Mouse (Mus musculus) neural tube, embryonic 15.5 days (tissue): ENCODE measurements around the gene Ephb2. TPM values are rescaled to one million over a fixed set of nuclear protein-coding genes. Genes with fewer than 3 reads are reported as not detected.
A peak's percentile ranks its signal among the peaks of the same experiment; 100 is the strongest.

Experiments used
- ATAC-seq: fragments of 200-750 bp; cut with Nextera tagmentation; 2 replicates; pipeline ENCODE4 v1.8.0; 2017; ENCODE audit warnings: mild to moderate bottlenecking, moderate TSS enrichment, moderate library complexity; ENCODE audit not compliant: low FRiP score
- H3K27ac ChIP-seq: fragments of 300-500 bp; sonication (generic); replicated peaks from 2 replicates; pipeline ENCODE4 v1.5.1; 2015; ENCODE audit warnings: mild to moderate bottlenecking, inconsistent platforms
- H3K27me3 ChIP-seq: fragments of 300-500 bp; sonication (generic); replicated peaks from 2 replicates; pipeline ENCODE4 v1.6.1; 2015; ENCODE audit warnings: inconsistent platforms
- H3K36me3 ChIP-seq: fragments of 300-500 bp; sonication (generic); 2 replicates; pipeline ENCODE4 v1.6.1; 2015; ENCODE audit warnings: inconsistent platforms
- H3K4me1 ChIP-seq: fragments of 300-500 bp; sonication (generic); 2 replicates; pipeline ENCODE4 v1.6.1; 2015; ENCODE audit warnings: inconsistent platforms
- H3K4me2 ChIP-seq: fragments of 300-500 bp; sonication (generic); 2 replicates; pipeline ENCODE4 v1.6.1; 2015; ENCODE audit warnings: inconsistent platforms, mild to moderate bottlenecking, moderate library complexity
- H3K4me3 ChIP-seq: fragments of 300-500 bp; sonication (generic); replicated peaks from 2 replicates; pipeline ENCODE4 v1.5.1; 2015; ENCODE audit warnings: mild to moderate bottlenecking, inconsistent platforms
- H3K9ac ChIP-seq: fragments of 300-500 bp; sonication (generic); replicated peaks from 2 replicates; pipeline ENCODE4 v1.6.1; 2015; ENCODE audit warnings: mild to moderate bottlenecking, inconsistent platforms
- H3K9me3 ChIP-seq: fragments of 300-500 bp; sonication (generic); replicated peaks from 2 replicates; pipeline ENCODE4 v1.6.1; 2016; ENCODE audit warnings: inconsistent platforms
- WGBS: fragments of 180-500 bp; shearing (Covaris S2); methylation state at CpG from one replicate; pipeline ENCODE4 v1.1.7; 2015; ENCODE audit warnings: mixed read lengths; 5-methylcytosine and 5-hydroxymethylcytosine counted together
- polyA plus RNA-seq: library from polyadenylated mRNA; unstranded; fragments of >200 nt; fragmentation: Nextera tagmentation; extraction: Ambion mirVana; gene quantifications from 2 replicates; pipeline ENCODE4 v1.2.1, GENCODE M21; 2015

The Ephb2 gene
- polyA plus RNA-seq: 13.7 and 21.3 TPM in 2 replicates

GRCm38 (mm10) chr4:136835621-136836386 lies at the start of gene Ephb2:
Ephb2 (minus strand) TSS chr4:136835988.
- Histone ChIP-seq H3K27me3 (peaks cover 7% of the 10 kb centered on the region; the same call in 1 of the 2 replicates), H3K4me1 (peaks cover 60% of the 10 kb centered on the region), H3K4me2 (peak within 1 kb of the TSS; percentile 88), H3K4me3 (peak within 1 kb of the TSS; percentile 90), H3K27ac (peak within 1 kb of the TSS; percentile 99), H3K36me3 (no peaks in the 10 kb centered on the region), H3K9ac (peak within 1 kb of the TSS; percentile 92), H3K9me3 (no peaks in the 10 kb centered on the region)
- under 1% methylated on average over 85 of the region's 88 CpGs for WGBS
- peak; percentile 88 for ATAC-seq

- 35% methylated on average over 5 of the region's 5 CpGs for WGBS
- H3K9me3 ChIP-seq: no peaks in the 10 kb centered on the region
Measured at GRCm38 (mm10) chr4:136878601-136879000, 42.8 kb upstream of the Ephb2 start.

GRCm38 (mm10) chr4:136878171-136878570 lies 42.4 kb upstream of the Ephb2 start:
- Histone ChIP-seq H3K4me2 (no peak overlapping the region), H3K9me3 (no peaks in the 10 kb centered on the region), H3K36me3 (no peaks in the 10 kb centered on the region), H3K4me3 (no peak overlapping the region), H3K4me1 (no peaks in the 10 kb centered on the region), H3K9ac (no peak overlapping the region), H3K27me3 (no peaks in the 10 kb centered on the region), H3K27ac (no peak overlapping the region)
- ATAC-seq: no peak
- WGBS: 56% methylated on average over 8 of the region's 8 CpGs

More at GRCm38 (mm10) chr4:136878601-136879000, 42.8 kb upstream of the Ephb2 start:
- Histone ChIP-seq H3K27ac (no peak overlapping the region), H3K36me3 (no peaks in the 10 kb centered on the region), H3K9ac (no peak overlapping the region), H3K4me2 (no peak overlapping the region), H3K4me1 (no peaks in the 10 kb centered on the region), H3K27me3 (no peaks in the 10 kb centered on the region), H3K4me3 (no peak overlapping the region)
- ATAC-seq: no peak

GRCm38 (mm10) chr4:136876971-136877370 lies 41.2 kb upstream of the Ephb2 start:
- ATAC-seq: no peak

GRCm38 (mm10) chr4:136875012-136875411 lies 39.2 kb upstream of the Ephb2 start:
- Histone ChIP-seq H3K9ac (no peak overlapping the region), H3K27me3 (no peaks in the 10 kb centered on the region), H3K4me2 (no peak overlapping the region), H3K4me1 (no peaks in the 10 kb centered on the region), H3K27ac (no peak overlapping the region), H3K36me3 (no peaks in the 10 kb centered on the region), H3K9me3 (no peaks in the 10 kb centered on the region), H3K4me3 (no peak overlapping the region)
- 79% methylated on average over 14 of the region's 14 CpGs for WGBS
- no peak for ATAC-seq

More at GRCm38 (mm10) chr4:136876971-136877370, 41.2 kb upstream of the Ephb2 start:
- no peaks in the 10 kb centered on the region for H3K36me3 ChIP-seq
- H3K27ac ChIP-seq: no peak overlapping the region
- H3K9ac ChIP-seq: no peak overlapping the region
- no peak overlapping the region for H3K4me3 ChIP-seq
- no peak overlapping the region for H3K4me2 ChIP-seq
- no peaks in the 10 kb centered on the region for H3K27me3 ChIP-seq
- no peaks in the 10 kb centered on the region for H3K4me1 ChIP-seq
- 21% methylated on average over 7 of the region's 7 CpGs for WGBS
- no peaks in the 10 kb centered on the region for H3K9me3 ChIP-seq

GRCm38 (mm10) chr4:136868371-136868770 lies 32.6 kb upstream of the Ephb2 start:
- Histone ChIP-seq H3K36me3 (no peaks in the 10 kb centered on the region), H3K9me3 (no peaks in the 10 kb centered on the region), H3K27me3 (no peaks in the 10 kb centered on the region), H3K27ac (no peak overlapping the region), H3K4me1 (peaks cover 24% of the 10 kb centered on the region), H3K4me2 (no peak overlapping the region), H3K4me3 (no peak overlapping the region), H3K9ac (no peak overlapping the region)
- 80% methylated on average over 6 of the region's 6 CpGs for WGBS
- no peak for ATAC-seq

- Histone ChIP-seq H3K4me2 (no peak overlapping the region), H3K9ac (no peak overlapping the region), H3K36me3 (no peaks in the 10 kb centered on the region), H3K9me3 (no peaks in the 10 kb centered on the region), H3K4me3 (no peak overlapping the region), H3K27ac (no peak overlapping the region), H3K4me1 (peaks cover 24% of the 10 kb centered on the region), H3K27me3 (no peaks in the 10 kb centered on the region)
- no peak for ATAC-seq
- 14% methylated on average over 11 of the region's 12 CpGs for WGBS
Measured at GRCm38 (mm10) chr4:136867690-136868345, 32.0 kb upstream of the Ephb2 start.

GRCm38 (mm10) chr4:136865531-136865930 lies 29.7 kb upstream of the Ephb2 start:
- Histone ChIP-seq H3K36me3 (no peaks in the 10 kb centered on the region), H3K9me3 (no peaks in the 10 kb centered on the region), H3K4me3 (no peak overlapping the region), H3K4me2 (peak overlapping the region; percentile 32), H3K27ac (peak overlapping the region; percentile 46; the same call in 1 of the 2 replicates), H3K9ac (no peak overlapping the region; the same call in 1 of the 2 replicates), H3K27me3 (no peaks in the 10 kb centered on the region), H3K4me1 (peaks cover 35% of the 10 kb centered on the region)
- 31% methylated on average over 5 of the region's 5 CpGs for WGBS
- ATAC-seq: 0 out of 2 replicates have a peak, but pooled peaks have one; percentile 11

- Histone ChIP-seq H3K4me2 (peak overlapping the region; percentile 32), H3K27ac (peak overlapping the region; percentile 46; the same call in 1 of the 2 replicates), H3K9me3 (no peaks in the 10 kb centered on the region), H3K4me3 (no peak overlapping the region), H3K27me3 (no peaks in the 10 kb centered on the region), H3K36me3 (no peaks in the 10 kb centered on the region), H3K9ac (no peak overlapping the region; the same call in 1 of the 2 replicates), H3K4me1 (peaks cover 35% of the 10 kb centered on the region)
- 5% methylated on average over 15 of the region's 15 CpGs for WGBS
- ATAC-seq: peak; percentile 52; the same call in 1 of the 2 replicates
Measured at GRCm38 (mm10) chr4:136864751-136865470, 29.1 kb upstream of the Ephb2 start.

- no peak overlapping the region for H3K4me2 ChIP-seq
- 49% methylated on average over 9 of the region's 9 CpGs for WGBS
- H3K9me3 ChIP-seq: no peaks in the 10 kb centered on the region
- no peak for ATAC-seq
- H3K4me3 ChIP-seq: no peak overlapping the region
- H3K9ac ChIP-seq: no peak overlapping the region
- H3K27me3 ChIP-seq: no peaks in the 10 kb centered on the region
- no peak overlapping the region for H3K27ac ChIP-seq
- peaks cover 35% of the 10 kb centered on the region for H3K4me1 ChIP-seq
- no peaks in the 10 kb centered on the region for H3K36me3 ChIP-seq
Measured at GRCm38 (mm10) chr4:136863517-136863916, 27.7 kb upstream of the Ephb2 start.

GRCm38 (mm10) chr4:136862411-136862810 lies 26.6 kb upstream of the Ephb2 start:
- Histone ChIP-seq H3K36me3 (no peaks in the 10 kb centered on the region), H3K4me2 (no peak overlapping the region), H3K9me3 (no peaks in the 10 kb centered on the region), H3K27me3 (no peaks in the 10 kb centered on the region), H3K4me1 (peaks cover 31% of the 10 kb centered on the region), H3K4me3 (no peak overlapping the region), H3K27ac (no peak overlapping the region), H3K9ac (no peak overlapping the region)
- 70% methylated on average over 2 of the region's 2 CpGs for WGBS
- no peak for ATAC-seq
